Mouse (Mus musculus): ENCODE results near the gene Hip1. TPM values are rescaled to one million over a fixed set of nuclear protein-coding genes. Genes with fewer than 3 reads are reported as not detected.

The Hip1 gene
- polyA plus RNA-seq, 1 experiment from 2014 or later: 66.6 TPM

- Histone ChIP-seq H3K27ac (no peak overlapping the region), H3K27me3 (ENCODE audit: poor library complexity, severe bottlenecking) (no peaks in the 10 kb centered on the region), H3K36me3 (replicated peaks) (peaks cover 88% of the 10 kb centered on the region), H3K4me3 (no peak overlapping the region), H3K4me1 (no peaks in the 10 kb centered on the region), H3K9me3 (peaks cover 10% of the 10 kb centered on the region; the same call in 1 of the 2 replicates)
- 96% methylated on average over 12 of the region's 12 CpGs for WGBS
- DNase-seq (ENCODE audit: extremely low spot score, low spot score): no peak
Measured at GRCm38 (mm10) chr5:135478877-135479600, 65.9 kb downstream of the Hip1 start.

GRCm38 (mm10) chr5:135476199-135476598 lies 68.7 kb downstream of the Hip1 start:
- WGBS: 92% methylated on average over 5 of the region's 5 CpGs
- Histone ChIP-seq H3K36me3 (replicated peaks) (peaks cover 79% of the 10 kb centered on the region), H3K4me1 (no peaks in the 10 kb centered on the region), H3K27me3 (ENCODE audit: poor library complexity, severe bottlenecking) (no peaks in the 10 kb centered on the region), H3K27ac (no peak overlapping the region), H3K4me3 (no peak overlapping the region), H3K9me3 (no peaks in the 10 kb centered on the region)
- DNase-seq (ENCODE audit: extremely low spot score, low spot score): no peak

DNA sequence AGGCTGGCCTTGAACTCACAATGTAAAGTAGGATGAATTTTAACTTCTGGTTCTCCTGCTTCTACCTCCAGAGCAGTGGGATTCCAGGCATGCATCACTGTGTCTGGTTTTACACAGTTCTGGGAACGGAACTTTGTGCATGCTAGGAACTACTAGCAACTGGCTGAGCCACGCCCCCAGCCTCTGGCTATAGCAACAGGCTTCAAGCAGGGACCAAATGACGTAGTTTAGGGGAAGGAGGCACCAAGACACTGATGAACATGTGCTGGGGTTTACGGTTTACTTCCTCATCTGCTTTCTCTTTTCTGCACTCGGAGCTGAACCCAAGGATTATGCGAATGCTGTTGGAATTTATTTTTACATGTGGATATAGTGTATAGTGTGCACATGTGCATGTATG lies 72.5 kb downstream of the Hip1 start:
- peaks cover 74% of the 10 kb centered on the region for H3K36me3 ChIP-seq (replicated peaks)
- H3K4me1 ChIP-seq: no peaks in the 10 kb centered on the region
- no peak overlapping the region for H3K4me3 ChIP-seq
- peaks cover 5% of the 10 kb centered on the region; the same call in 1 of the 2 replicates for H3K9me3 ChIP-seq
- H3K27ac ChIP-seq: no peak overlapping the region
- WGBS: 90% methylated on average over 6 of the region's 6 CpGs
- DNase-seq (ENCODE audit: extremely low spot score, low spot score): no peak
- no peaks in the 10 kb centered on the region for H3K27me3 ChIP-seq (ENCODE audit: poor library complexity, severe bottlenecking)

- Histone ChIP-seq H3K27ac (no peak overlapping the region), H3K4me1 (no peaks in the 10 kb centered on the region), H3K4me3 (no peak overlapping the region), H3K9me3 (peaks cover 11% of the 10 kb centered on the region; the same call in 1 of the 2 replicates), H3K36me3 (replicated peaks) (peaks cover 78% of the 10 kb centered on the region), H3K27me3 (ENCODE audit: poor library complexity, severe bottlenecking) (no peaks in the 10 kb centered on the region)
- 98% methylated on average over 4 of the region's 4 CpGs for WGBS
- no peak for DNase-seq (ENCODE audit: extremely low spot score, low spot score)
Measured at GRCm38 (mm10) chr5:135471747-135472146, 73.2 kb downstream of the Hip1 start.

- no peak overlapping the region for H3K27ac ChIP-seq
- H3K36me3 ChIP-seq (replicated peaks): peaks cover 84% of the 10 kb centered on the region
- H3K27me3 ChIP-seq (ENCODE audit: poor library complexity, severe bottlenecking): no peaks in the 10 kb centered on the region
- peaks cover 11% of the 10 kb centered on the region; the same call in 1 of the 2 replicates for H3K9me3 ChIP-seq
- H3K4me1 ChIP-seq: peaks cover 11% of the 10 kb centered on the region
- no peak for DNase-seq (ENCODE audit: extremely low spot score, low spot score)
- H3K4me3 ChIP-seq: no peak overlapping the region
- WGBS: 96% methylated on average over 6 of the region's 6 CpGs
Measured at GRCm38 (mm10) chr5:135468280-135468679, 76.6 kb downstream of the Hip1 start.

GRCm38 (mm10) chr5:135465833-135466291 lies 79.1 kb downstream of the Hip1 start:
- H3K4me3 ChIP-seq: no peak overlapping the region
- peaks cover 11% of the 10 kb centered on the region for H3K4me1 ChIP-seq
- peak overlapping the region; percentile 48 for H3K27ac ChIP-seq
- DNase-seq (ENCODE audit: extremely low spot score, low spot score): no peak
- H3K9me3 ChIP-seq: peaks cover 11% of the 10 kb centered on the region; the same call in 1 of the 2 replicates
- H3K27me3 ChIP-seq (ENCODE audit: poor library complexity, severe bottlenecking): no peaks in the 10 kb centered on the region
- peaks cover 88% of the 10 kb centered on the region for H3K36me3 ChIP-seq (replicated peaks)
- WGBS: 58% methylated on average over 7 of the region's 7 CpGs

DNA sequence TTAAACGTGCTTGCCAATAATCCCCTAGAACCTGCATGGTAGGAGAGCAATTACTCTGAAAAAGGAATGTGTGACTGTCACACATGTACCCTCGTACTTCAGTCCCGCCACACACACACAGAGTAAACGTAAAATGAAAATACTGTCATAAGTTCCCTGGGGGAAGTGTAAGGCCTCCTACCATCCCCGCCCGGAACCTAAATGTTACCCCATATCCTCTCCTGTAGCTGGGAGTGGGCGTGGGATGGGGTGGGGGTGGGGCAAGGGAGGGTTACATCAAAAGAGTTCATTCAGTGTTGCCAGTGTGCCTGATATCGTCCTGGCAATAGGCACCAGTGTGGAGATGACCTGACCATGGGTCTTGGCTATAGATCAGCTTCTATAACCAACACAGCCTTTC lies 81.5 kb downstream of the Hip1 start:
- Histone ChIP-seq H3K36me3 (replicated peaks) (peaks cover 99% of the 10 kb centered on the region), H3K4me3 (no peak overlapping the region), H3K4me1 (peaks cover 19% of the 10 kb centered on the region), H3K27me3 (ENCODE audit: poor library complexity, severe bottlenecking) (no peaks in the 10 kb centered on the region), H3K27ac (no peak overlapping the region), H3K9me3 (peaks cover 11% of the 10 kb centered on the region; the same call in 1 of the 2 replicates)
- no peak for DNase-seq (ENCODE audit: extremely low spot score, low spot score)
- WGBS: 94% methylated on average over 8 of the region's 8 CpGs

GRCm38 (mm10) chr5:135460833-135461173 lies 84.1 kb downstream of the Hip1 start:
- peaks cover 99% of the 10 kb centered on the region for H3K36me3 ChIP-seq (replicated peaks)
- no peaks in the 10 kb centered on the region for H3K9me3 ChIP-seq
- no peak for DNase-seq (ENCODE audit: extremely low spot score, low spot score)
- no peak overlapping the region for H3K4me3 ChIP-seq
- 85% methylated on average over 4 of the region's 4 CpGs for WGBS
- peak overlapping the region; percentile 64 for H3K27ac ChIP-seq
- H3K4me1 ChIP-seq: peaks cover 11% of the 10 kb centered on the region
- H3K27me3 ChIP-seq (ENCODE audit: poor library complexity, severe bottlenecking): no peaks in the 10 kb centered on the region

- no peak overlapping the region for H3K4me3 ChIP-seq
- H3K9me3 ChIP-seq: no peaks in the 10 kb centered on the region
- H3K27me3 ChIP-seq (ENCODE audit: poor library complexity, severe bottlenecking): no peaks in the 10 kb centered on the region
- H3K4me1 ChIP-seq: peaks cover 11% of the 10 kb centered on the region
- peaks cover 99% of the 10 kb centered on the region for H3K36me3 ChIP-seq (replicated peaks)
- peak overlapping the region; percentile 64 for H3K27ac ChIP-seq
- DNase-seq (ENCODE audit: extremely low spot score, low spot score): no peak
- WGBS: 77% methylated on average over 12 of the region's 12 CpGs
Measured at GRCm38 (mm10) chr5:135460152-135460832, 84.6 kb downstream of the Hip1 start.

- Histone ChIP-seq H3K4me1 (peaks cover 17% of the 10 kb centered on the region), H3K27ac (no peak overlapping the region), H3K4me3 (no peak overlapping the region), H3K9me3 (peaks cover 6% of the 10 kb centered on the region; the same call in 1 of the 2 replicates), H3K27me3 (ENCODE audit: poor library complexity, severe bottlenecking) (no peaks in the 10 kb centered on the region), H3K36me3 (replicated peaks) (peaks cover 99% of the 10 kb centered on the region)
- DNase-seq (ENCODE audit: extremely low spot score, low spot score): no peak
- 81% methylated on average over 3 of the region's 3 CpGs for WGBS
Measured at GRCm38 (mm10) chr5:135459486-135459885, 85.4 kb downstream of the Hip1 start.

GRCm38 (mm10) chr5:135457961-135458360 lies 87.0 kb downstream of the Hip1 start:
- H3K9me3 ChIP-seq: peaks cover 12% of the 10 kb centered on the region
- no peak overlapping the region for H3K4me3 ChIP-seq
- DNase-seq (ENCODE audit: extremely low spot score, low spot score): no peak
- H3K27me3 ChIP-seq (ENCODE audit: poor library complexity, severe bottlenecking): no peaks in the 10 kb centered on the region
- H3K36me3 ChIP-seq (replicated peaks): peaks cover 99% of the 10 kb centered on the region
- H3K27ac ChIP-seq: no peak overlapping the region
- H3K4me1 ChIP-seq: peaks cover 17% of the 10 kb centered on the region
- 95% methylated on average over 16 of the region's 16 CpGs for WGBS

DNA sequence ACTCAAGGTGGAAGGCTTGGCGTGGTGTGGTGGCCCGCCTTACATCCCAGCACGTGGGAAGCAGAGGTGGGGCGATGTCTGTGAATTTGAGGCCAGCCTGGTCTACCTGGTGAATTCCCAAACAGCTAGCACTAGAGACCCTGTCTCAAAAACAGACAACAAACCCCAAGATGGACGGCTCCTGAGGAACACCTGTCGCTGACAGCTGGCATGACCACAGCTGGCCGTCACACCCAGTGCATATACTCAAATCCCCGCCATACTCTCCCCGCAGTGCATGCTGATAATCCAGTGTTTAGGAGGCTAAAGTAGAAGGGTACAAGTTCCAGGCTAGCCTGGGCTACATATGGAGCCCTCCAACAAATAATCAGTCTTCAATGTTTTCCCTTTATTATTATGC lies 88.4 kb downstream of the Hip1 start:
- peaks cover 12% of the 10 kb centered on the region for H3K9me3 ChIP-seq
- WGBS: 98% methylated on average over 9 of the region's 9 CpGs
- H3K4me1 ChIP-seq: peaks cover 17% of the 10 kb centered on the region
- no peak overlapping the region for H3K27ac ChIP-seq
- H3K4me3 ChIP-seq: no peak overlapping the region
- no peak for DNase-seq (ENCODE audit: extremely low spot score, low spot score)
- H3K27me3 ChIP-seq (ENCODE audit: poor library complexity, severe bottlenecking): no peaks in the 10 kb centered on the region
- H3K36me3 ChIP-seq (replicated peaks): peaks cover 100% of the 10 kb centered on the region

DNA sequence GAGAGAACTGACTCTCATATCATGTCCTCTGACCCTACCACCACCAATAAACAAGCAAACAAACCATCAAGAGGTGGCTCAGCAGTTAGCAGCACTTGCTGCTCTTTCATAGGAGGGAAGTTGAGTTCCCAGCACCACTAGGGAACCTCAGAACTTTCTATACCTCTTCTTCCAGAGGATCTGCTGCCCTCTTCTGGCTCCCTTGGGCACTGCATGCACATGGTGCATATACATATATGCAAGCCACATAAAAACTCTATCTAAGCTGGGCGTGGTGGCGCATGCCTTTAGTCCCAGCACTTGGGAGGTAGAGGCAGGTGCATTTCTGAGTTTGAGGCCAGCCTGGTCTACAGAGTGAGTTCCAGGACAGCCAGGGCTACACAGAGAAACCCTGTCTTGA lies 90.7 kb downstream of the Hip1 start:
- Histone ChIP-seq H3K9me3 (peaks cover 12% of the 10 kb centered on the region), H3K36me3 (replicated peaks) (peaks cover 100% of the 10 kb centered on the region), H3K27ac (no peak overlapping the region), H3K4me1 (peaks cover 15% of the 10 kb centered on the region), H3K27me3 (ENCODE audit: poor library complexity, severe bottlenecking) (no peaks in the 10 kb centered on the region), H3K4me3 (no peak overlapping the region)
- whole genome bisulfite sequencing: 100% methylated on average over 2 of the region's 2 CpGs
- DNase-seq (ENCODE audit: extremely low spot score, low spot score): no peak
